Mouse (Mus musculus): Measurements from ENCODE around the gene Aen. TPM values are rescaled to one million over a fixed set of nuclear protein-coding genes. Genes with fewer than 3 reads are reported as not detected.
A peak's percentile ranks its signal among the peaks of the same experiment; 100 is the strongest.

Gene Aen
- 25.8 and 27.0 TPM in 2 replicates for polyA plus RNA-seq (2015; fragmentation: Nextera tagmentation; extraction: Ambion mirVana)

- peak within 1 kb of the TSS; percentile 70 for H3K27ac ChIP-seq (replicated peaks)
- H3K4me2 ChIP-seq (replicated peaks; ENCODE audit: low read depth) = peak within 1 kb of the TSS; percentile 88
- peak; percentile 98 for DNase-seq (ENCODE audit: low spot score)
These were observed at the start of gene Aen for GRCm38 (mm10) chr7:78895653-78896333. Gene Aen (plus strand): TSS chr7:78895854.

GRCm38 (mm10) chr7:78846066-78846716 lies 49.5 kb upstream of the Aen start:
- WGBS = 37% methylated on average over 12 of the region's 12 CpGs
- Histone ChIP-seq H3K27me3 (ENCODE audit: control insufficient read depth, insufficient read depth, low read length) (no peaks in the 10 kb centered on the region), H3K36me3 (ENCODE audit: control insufficient read depth, insufficient read depth, low read length) (peaks cover 5% of the 10 kb centered on the region), H3K27ac (replicated peaks) (peak overlapping the region; percentile 63; the same call in 1 of the 2 replicates), H3K9me3 (ENCODE audit: control insufficient read depth, low read length) (no peaks in the 10 kb centered on the region), H3K4me2 (replicated peaks; ENCODE audit: low read depth) (peak overlapping the region; percentile 70), H3K4me1 (replicated peaks; ENCODE audit: control insufficient read depth, insufficient read depth) (peaks cover 4% of the 10 kb centered on the region; the same call in 1 of the 2 replicates), H3K9ac (ENCODE audit: low read length) (peak overlapping the region; percentile 89), H3K4me3 (ENCODE audit: low read depth, low read length) (peak overlapping the region; percentile 72)
- TF ChIP-seq CTCF (IDR thresholded peaks at IDR 0.05; ENCODE audit: low read depth) = no peak
- DNase-seq (ENCODE audit: low spot score) (no peak), ATAC-seq (ENCODE audit: low FRiP score, low TSS enrichment) (no peak)

More at GRCm38 (mm10) chr7:78895653-78896333, at the start of gene Aen:
- Histone ChIP-seq H3K4me3 (ENCODE audit: low read depth, low read length) (peak within 1 kb of the TSS; percentile 83), H3K4me1 (replicated peaks; ENCODE audit: control insufficient read depth, insufficient read depth) (no peaks in the 10 kb centered on the region; the same call in 1 of the 2 replicates), H3K9ac (ENCODE audit: low read length) (peak within 1 kb of the TSS; percentile 80), H3K9me3 (ENCODE audit: control insufficient read depth, low read length) (no peaks in the 10 kb centered on the region), H3K36me3 (ENCODE audit: control insufficient read depth, insufficient read depth, low read length) (no peaks in the 10 kb centered on the region), H3K27me3 (ENCODE audit: control insufficient read depth, insufficient read depth, low read length) (no peaks in the 10 kb centered on the region)
- no peak for TF ChIP-seq CTCF (IDR thresholded peaks at IDR 0.05; ENCODE audit: low read depth)
- TF ChIP-seq EP300 (optimal IDR thresholded peaks at IDR 0.05) = peak; percentile 36
- WGBS = under 1% methylated on average over 53 of the region's 53 CpGs
- ATAC-seq (ENCODE audit: low FRiP score, low TSS enrichment) = peak; percentile 99

GRCm38 (mm10) chr7:78846737-78847434 lies 48.8 kb upstream of the Aen start, which contains the start of gene Det1:
Gene Det1 (minus strand): TSS chr7:78847263.
- TF ChIP-seq CTCF (IDR thresholded peaks at IDR 0.05; ENCODE audit: low read depth) (peak; percentile 96), EP300 (optimal IDR thresholded peaks at IDR 0.05) (no peak)
- Histone ChIP-seq H3K27ac (replicated peaks) (peak within 1 kb of the TSS; percentile 63), H3K27me3 (ENCODE audit: control insufficient read depth, insufficient read depth, low read length) (no peaks in the 10 kb centered on the region), H3K9me3 (ENCODE audit: control insufficient read depth, low read length) (no peaks in the 10 kb centered on the region), H3K4me2 (replicated peaks; ENCODE audit: low read depth) (peak within 1 kb of the TSS; percentile 70), H3K4me3 (ENCODE audit: low read depth, low read length) (peak within 1 kb of the TSS; percentile 72), H3K4me1 (replicated peaks; ENCODE audit: control insufficient read depth, insufficient read depth) (peaks cover 4% of the 10 kb centered on the region; the same call in 1 of the 2 replicates), H3K36me3 (ENCODE audit: control insufficient read depth, insufficient read depth, low read length) (peaks cover 5% of the 10 kb centered on the region), H3K9ac (ENCODE audit: low read length) (peak within 1 kb of the TSS; percentile 89)
- ATAC-seq (ENCODE audit: low FRiP score, low TSS enrichment) = peak; percentile 94
- peak; percentile 92 for DNase-seq (ENCODE audit: low spot score)
- WGBS = under 1% methylated on average over 53 of the region's 54 CpGs

GRCm38 (mm10) chr7:78854051-78854450 lies 41.6 kb upstream of the Aen start:
- WGBS = 61% methylated on average over 4 of the region's 4 CpGs
- DNase-seq (ENCODE audit: low spot score) = no peak
- no peak overlapping the region for H3K4me3 ChIP-seq (ENCODE audit: low read depth, low read length)
- no peaks in the 10 kb centered on the region for H3K27me3 ChIP-seq (ENCODE audit: control insufficient read depth, insufficient read depth, low read length)
- no peak for TF ChIP-seq CTCF (IDR thresholded peaks at IDR 0.05; ENCODE audit: low read depth)
- TF ChIP-seq EP300 (optimal IDR thresholded peaks at IDR 0.05) = no peak
- H3K36me3 ChIP-seq (ENCODE audit: control insufficient read depth, insufficient read depth, low read length) = no peaks in the 10 kb centered on the region
- H3K4me1 ChIP-seq (replicated peaks; ENCODE audit: control insufficient read depth, insufficient read depth) = no peaks in the 10 kb centered on the region
- ATAC-seq (ENCODE audit: low FRiP score, low TSS enrichment) = no peak
- no peaks in the 10 kb centered on the region for H3K9me3 ChIP-seq (ENCODE audit: control insufficient read depth, low read length)
- no peak overlapping the region for H3K4me2 ChIP-seq (replicated peaks; ENCODE audit: low read depth)
- H3K27ac ChIP-seq (replicated peaks) = no peak overlapping the region
- no peak overlapping the region for H3K9ac ChIP-seq (ENCODE audit: low read length)

- no peaks in the 10 kb centered on the region for H3K4me1 ChIP-seq (replicated peaks; ENCODE audit: control insufficient read depth, insufficient read depth)
- 66% methylated on average over 5 of the region's 5 CpGs for WGBS
These were observed 40.5 kb upstream of the Aen start for GRCm38 (mm10) chr7:78855044-78855655.

More at GRCm38 (mm10) chr7:78855044-78855655, 40.5 kb upstream of the Aen start:
- Histone ChIP-seq H3K36me3 (ENCODE audit: control insufficient read depth, insufficient read depth, low read length) (no peaks in the 10 kb centered on the region), H3K9ac (ENCODE audit: low read length) (no peak overlapping the region), H3K9me3 (ENCODE audit: control insufficient read depth, low read length) (no peaks in the 10 kb centered on the region), H3K4me2 (replicated peaks; ENCODE audit: low read depth) (no peak overlapping the region), H3K4me3 (ENCODE audit: low read depth, low read length) (no peak overlapping the region), H3K27me3 (ENCODE audit: control insufficient read depth, insufficient read depth, low read length) (no peaks in the 10 kb centered on the region), H3K27ac (replicated peaks) (no peak overlapping the region)
- DNase-seq (ENCODE audit: low spot score) (no peak), ATAC-seq (ENCODE audit: low FRiP score, low TSS enrichment) (no peak)
- no peak for TF ChIP-seq CTCF (IDR thresholded peaks at IDR 0.05; ENCODE audit: low read depth)
- TF ChIP-seq EP300 (optimal IDR thresholded peaks at IDR 0.05) = no peak
